Mouse (Mus musculus) layer of hippocampus, adult 18-20 months (tissue): ENCODE measurements around the gene D10Jhu81e. TPM values are rescaled to one million over a fixed set of nuclear protein-coding genes. Genes with fewer than 3 reads are reported as not detected.
A peak's percentile ranks its signal among the peaks of the same experiment; 100 is the strongest.

Source experiments
- DNase-seq, 2 experiments: peaks; one replicate each; pipeline ENCODE4 v3.0.0; 2022; ENCODE audit warnings: low spot score in 2 of 2
- total RNA-seq, 2 experiments: library from RNA; stranded (reverse); gene quantifications; 2 replicates each; pipeline ENCODE4 v1.2.3; 2021

D10Jhu81e gene
- total RNA-seq, 2 experiments from 2014 or later: 129 to 132 TPM

DNA sequence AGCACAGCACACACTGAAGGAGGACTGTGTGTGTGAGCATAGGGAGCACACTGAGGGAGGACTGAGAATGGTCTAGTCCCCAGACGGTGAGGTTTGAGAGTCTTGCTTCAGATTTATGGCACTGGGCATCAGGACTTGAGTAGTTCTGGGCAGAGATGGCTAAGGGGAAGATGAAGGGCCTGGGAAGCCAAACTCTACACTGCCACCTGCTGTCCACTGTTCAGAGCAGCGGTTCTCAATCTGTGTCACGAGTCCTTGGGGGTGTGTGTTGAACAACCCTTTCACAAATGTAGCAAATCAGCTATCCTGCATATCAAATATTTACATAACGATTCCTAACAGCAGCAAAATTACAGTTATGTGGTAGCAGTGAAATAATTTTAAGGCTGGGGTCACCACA is 5.7 kb downstream of the D10Jhu81e start:
- peak; percentile 52 to 75 for DNase-seq

DNA sequence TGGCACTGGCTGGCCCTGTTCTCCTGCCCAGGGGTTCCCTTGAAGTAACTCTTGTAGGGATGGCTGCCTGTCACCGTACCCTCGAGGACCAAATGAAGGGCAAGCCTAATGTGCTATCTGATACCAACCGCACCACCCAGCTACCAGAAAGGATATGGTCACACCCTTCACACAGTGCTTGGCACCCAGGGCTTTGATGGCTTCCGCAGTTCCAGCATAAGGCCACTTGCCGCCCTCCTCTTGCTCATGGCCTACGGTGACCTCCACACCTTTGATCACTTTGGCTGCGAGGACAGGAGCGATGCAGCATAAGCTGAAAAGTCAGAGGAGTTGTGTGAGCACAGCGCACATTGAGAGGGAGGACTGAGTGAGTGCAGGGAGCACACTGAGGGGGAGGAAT is 6.3 kb downstream of the D10Jhu81e start:
- DNase-seq: no peak

DNA sequence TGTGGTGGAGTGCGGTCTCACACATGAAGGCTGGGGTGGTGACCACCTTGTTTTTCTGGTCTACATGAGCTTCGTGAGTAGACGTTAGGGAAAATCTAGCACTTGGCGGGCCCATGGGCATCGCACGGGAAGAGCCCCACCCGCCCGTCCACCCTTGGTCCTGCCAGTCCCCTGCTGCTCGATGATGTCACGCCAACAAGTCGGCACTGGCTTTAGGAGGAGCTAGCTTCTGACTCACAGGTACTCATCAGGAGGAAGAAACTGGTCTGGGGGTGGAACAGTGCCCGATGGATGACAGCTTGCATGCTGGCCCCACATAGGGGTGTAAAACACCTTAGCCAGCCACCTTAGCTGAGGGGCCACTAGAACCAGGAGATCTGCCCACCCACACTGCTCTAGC is 6.9 kb downstream of the D10Jhu81e start:
- DNase-seq: no peak

DNA sequence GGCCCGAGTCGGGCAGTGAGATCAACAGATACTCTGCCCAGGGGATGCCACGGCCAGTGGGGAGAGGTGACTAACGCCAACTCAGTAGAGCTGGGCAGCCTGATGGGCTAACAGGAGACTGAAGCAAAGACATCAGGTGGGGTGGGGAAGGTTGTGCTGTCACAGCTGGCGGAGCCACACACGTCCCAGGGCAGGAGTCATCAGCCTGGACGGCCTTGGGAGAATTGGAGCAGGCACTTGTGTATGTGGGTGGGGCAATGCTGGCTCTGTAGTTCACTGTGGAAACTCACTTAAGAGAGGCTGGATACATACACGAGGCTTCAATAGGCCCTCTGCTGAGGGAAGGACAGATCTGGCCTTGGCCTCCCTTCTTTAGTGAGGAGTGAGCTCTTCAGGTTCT is 8.5 kb downstream of the D10Jhu81e start:
- no peak for DNase-seq

DNA sequence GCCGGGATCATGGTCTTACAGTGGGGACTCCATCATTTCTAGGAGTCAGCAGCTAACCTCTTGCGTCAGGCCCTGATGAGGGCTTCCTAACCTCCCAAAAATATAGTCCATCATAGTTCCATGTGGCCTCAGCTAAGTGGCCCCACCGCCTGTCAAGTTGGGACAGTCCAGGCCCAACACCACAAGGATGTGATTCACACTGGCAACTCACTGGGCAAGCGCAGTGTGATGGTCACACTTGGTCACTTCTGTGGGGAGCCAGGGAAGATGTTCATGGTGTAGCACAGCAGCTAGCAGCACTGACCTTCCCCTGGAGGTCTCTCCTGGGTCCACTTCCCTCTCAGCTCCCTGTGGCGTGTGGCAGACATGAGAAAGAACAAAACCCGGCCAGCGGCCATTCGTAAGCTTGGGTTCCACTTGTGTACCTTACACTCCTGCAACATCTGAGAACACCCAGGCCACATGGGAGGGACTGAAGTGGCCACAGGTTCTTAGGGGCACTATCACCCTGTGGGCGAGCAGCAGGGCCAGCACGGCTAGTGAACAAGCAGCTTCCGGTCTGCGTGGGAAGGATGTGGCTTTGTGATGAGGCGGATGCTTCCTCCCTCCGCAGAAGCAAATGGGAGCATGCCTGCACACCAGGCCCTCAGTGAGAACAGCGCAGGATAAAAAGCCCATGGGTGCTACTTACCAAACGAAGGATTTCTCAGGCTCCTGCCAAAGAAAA is 9.1 kb downstream of the D10Jhu81e start:
- no peak for DNase-seq

DNA sequence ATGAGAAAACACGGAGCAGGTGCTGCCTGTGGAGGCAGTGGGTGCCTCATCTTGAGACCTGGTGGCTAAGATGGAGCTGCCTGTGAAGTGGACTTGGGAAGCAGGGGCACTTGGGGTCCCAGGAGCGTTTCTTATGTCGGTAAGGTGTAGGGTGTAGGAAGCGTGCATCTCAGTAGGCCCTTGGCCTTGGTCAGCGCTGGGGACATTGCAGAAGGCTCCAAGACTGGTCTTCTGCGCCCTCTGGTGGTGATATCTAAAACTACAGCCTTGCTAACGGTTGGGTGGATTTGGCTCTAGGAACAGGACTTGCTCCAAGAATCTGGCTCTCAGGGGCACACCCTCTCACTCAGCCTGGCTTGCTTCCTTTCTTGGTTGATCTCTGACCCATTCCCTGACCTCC is 9.7 kb downstream of the D10Jhu81e start:
- DNase-seq: peak; percentile 75 to 90

DNA sequence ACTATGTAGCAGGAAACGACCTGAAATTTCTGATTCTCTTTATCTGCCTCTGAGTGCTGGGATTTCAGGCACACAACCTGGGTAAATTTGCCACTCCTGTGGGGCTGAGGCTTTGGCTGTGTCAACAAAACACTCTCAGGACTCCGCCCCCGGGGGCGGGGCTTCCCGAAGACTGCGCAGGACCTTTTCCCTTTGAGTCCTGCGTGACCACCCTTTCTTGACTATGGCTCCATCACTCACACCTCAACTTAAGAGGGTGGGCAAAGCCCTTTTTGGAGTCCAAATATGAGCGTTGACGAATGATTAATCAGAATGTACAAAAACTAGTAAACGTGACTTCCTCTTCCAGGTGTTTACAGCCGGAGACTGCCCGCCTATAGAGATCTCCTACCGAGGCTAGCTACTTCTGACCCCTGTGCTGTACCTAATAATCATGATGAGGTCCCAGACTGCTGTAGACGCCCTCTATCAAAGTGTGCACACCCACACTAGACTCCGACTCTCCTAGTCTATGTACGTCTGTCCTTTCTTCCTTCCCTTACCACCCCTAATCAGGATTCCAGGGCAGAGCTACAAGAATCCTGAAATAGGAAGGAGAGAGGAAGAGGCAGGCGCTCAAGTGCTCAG is 10.2 kb downstream of the D10Jhu81e start:
- peak in 1 of 2 experiments; percentile 72 for DNase-seq

DNA sequence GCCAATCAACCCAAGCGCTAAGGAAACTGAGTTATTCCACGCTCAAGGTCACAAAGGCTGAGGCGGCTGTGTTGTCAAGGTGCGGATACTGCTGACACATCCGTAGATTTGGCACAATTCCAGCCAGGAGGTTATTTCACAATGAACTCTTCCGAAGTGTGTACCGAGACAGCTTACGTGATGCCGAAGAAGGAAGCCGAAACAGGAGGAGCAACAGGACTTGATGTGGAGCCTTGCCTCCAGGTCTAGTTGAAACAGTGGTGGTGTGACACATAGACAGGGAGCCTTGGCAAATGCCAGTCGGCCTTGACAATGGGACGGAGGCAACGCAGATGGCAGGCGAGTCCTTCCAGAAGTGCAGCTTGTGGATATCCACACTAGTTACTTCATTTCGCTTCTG is 11.5 kb downstream of the D10Jhu81e start:
- no peak for DNase-seq

DNA sequence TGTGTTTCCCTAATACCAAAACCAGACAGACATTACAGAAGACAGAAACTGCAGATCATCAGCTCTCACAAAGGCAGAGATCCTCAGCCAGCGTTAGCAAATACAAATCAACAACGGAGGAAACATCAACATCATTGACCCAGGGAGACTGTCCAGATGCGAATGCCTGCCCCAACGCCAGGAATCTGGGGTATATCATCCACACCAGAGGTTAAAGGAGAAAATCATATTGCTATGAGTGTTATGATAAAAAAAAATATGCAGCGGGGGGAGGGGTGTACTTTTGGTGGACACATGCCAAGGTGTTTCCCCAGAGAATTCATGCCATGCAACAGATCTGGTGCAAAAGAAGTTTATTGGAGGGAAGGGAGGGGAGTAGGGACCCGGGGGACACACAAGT is 12.7 kb downstream of the D10Jhu81e start:
- no peak for DNase-seq

DNA sequence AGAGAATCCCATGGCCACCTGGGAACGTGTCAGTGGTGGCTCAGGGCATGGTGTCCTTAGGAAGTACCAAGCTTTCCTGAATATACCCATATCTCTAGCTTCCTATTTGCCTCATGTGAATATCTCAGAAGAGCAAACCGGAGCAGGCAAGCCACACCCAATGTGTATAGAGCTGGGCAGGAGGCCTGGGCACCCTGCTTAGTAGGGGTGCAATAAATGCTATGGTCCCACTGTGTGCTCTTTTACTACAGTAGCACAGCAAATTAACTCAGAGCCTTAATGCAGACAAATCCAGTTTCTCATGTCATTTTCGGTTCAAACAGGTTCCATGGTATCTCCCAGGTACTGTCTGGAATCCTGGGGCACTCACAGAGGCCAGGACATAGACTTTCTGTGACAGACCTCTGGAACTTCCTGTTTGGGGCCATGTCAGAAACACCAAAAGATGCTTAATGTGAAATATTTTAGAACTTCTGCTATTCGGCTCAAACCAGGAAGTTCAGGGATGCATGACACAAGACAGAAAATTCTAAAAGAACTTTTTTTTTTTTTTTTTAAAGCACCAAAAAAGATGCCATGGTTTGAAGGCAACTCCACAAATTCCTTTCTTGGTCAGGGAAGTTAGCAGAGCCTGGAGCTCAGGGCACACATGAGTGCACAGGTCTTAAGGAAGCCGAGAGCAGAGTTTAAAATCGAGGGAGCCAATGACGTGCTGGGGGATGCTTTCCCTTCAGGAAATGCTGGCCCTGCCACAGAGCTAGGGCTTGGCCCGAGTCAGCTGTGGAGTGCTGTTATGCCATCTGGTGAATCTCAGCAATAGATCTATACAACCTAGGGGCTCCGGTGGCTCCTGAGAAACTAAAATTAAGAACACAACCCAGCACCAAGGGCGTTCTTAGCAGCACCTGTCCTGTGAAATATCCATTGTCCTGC is 20.5 kb downstream of the D10Jhu81e start:
- DNase-seq: no peak

DNA sequence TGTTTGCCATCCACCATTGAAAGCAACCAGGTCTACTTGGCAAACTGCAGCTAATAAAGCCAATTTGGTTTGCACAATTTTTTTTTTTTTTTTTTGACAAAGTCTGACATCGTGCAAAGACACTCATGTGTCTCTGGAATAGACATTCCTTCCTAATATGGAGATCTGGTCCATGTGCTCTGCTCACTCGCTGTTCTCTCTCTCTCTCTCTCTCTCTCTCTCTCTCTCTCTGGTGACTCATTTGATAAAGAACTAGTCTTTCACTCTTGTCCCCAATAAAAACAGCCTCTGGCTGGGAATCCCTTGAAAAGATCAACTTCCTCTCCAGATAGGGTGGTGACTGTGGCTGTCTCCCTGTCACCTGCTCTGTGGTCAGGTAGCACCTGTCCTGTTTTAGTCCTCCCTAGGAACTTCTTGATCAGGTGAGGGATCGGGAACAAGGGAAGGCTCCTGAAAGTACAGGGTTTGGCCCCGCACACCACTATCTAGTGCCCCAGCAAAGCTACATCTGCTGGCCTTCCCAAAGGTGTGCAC is 21.6 kb downstream of the D10Jhu81e start:
- DNase-seq: no peak

DNA sequence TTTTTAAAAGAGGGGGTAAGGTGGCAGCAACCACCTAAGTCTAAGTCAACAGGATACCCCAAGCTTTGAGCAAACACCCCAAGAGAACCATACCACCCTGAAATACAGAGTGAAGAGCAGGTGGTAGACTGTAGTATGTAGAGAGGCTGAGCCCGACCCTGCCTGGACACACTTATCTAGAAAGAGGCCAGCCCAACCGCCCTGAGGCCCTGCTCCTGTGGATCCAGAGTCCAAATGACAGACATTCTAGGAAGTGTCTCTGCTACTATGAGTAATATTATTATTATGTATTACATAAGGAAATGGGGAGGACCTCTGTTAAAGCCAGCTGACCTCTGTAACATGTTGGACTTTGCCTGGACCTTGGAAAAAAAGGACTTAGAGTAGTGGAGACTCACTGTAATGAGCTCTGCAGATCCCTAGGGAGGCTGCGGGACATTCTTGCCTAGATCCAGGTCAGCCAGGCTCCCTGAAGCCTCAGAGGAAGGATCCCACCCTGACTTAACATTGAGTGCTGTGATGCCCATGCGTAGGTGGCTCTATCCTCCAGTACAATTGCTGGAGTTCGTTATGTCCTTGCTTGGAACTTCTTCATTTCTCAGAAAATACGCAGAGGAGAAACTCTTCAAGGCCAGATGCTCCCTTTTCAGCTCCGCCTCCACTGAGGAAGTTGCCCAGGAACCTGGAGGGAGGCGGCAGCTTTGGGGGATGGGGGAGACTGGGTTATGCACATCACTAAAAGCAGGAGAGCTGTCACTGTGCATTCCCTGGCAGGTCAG is 25.7 kb downstream of the D10Jhu81e start:
- DNase-seq: peak; percentile 59 to 66

DNA sequence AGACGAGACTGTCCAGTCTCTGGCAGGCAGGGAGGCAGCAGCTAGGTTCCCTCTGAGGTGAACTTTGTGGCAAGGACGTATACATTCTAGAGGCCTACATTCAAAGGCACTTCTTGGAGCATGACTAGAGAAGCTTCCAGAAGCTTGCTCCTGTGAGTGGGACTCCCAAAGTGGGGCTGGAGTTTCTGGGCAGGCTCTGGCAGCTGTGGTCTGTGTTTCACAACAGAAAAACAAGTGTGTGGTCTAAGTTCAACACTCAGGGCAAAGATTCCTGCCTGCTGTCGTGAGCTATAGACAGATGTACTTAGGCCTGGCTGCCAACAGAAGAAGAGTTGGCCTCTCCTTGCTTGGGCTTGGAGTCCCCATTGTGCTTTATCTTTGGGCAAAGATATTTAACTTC is 28.7 kb downstream of the D10Jhu81e start:
- DNase-seq: no peak

DNA sequence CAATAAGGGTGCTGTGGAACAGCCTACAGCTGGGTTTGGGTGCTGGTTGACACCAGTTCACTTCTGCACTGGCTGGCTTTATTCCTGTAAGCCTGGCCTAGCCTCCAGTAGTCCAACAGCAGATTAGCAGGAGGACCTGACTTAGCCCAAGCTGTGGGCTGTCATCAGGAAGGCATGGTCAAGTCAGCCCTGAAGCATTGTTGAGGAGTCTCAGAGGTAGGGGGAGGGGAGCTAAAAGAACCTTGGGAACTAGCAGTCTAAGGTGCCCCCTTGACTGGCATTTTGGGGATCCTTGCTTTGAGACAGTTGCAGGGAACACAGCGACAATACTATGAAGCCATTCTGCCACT is 29.4 kb downstream of the D10Jhu81e start:
- no peak for DNase-seq

DNA sequence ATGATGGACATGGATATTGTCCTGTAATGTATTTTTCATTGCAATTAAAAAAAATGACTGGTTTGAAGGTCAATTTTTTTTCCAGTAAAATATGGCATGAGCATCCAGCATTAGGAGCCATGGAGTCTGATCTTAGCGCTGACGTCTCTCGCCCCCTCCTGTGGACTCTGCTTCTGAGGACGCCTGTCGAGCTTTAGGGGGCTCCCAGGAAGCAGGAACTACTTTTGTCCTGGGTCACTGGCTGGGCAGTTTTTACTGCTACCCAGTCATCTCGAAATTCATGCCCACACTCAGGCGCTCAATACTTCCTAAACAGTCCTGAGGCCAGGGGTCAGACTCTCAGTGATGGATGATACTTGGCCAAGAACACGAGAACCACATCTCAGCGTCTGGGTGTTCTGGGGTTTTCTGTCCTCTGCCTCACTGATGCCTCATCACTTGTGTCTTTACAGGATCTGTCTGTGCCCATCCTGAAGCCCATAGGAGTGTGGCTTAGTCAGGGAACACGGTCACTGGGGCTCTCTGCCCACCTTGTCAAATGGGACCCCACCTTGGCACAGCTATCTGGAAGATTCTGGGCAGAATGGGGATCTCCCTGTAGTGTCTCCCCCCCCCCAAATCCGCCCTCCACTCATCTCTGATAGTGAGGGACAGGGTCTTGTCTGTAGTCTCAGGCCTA is 29.9 kb downstream of the D10Jhu81e start:
- no peak for DNase-seq

DNA sequence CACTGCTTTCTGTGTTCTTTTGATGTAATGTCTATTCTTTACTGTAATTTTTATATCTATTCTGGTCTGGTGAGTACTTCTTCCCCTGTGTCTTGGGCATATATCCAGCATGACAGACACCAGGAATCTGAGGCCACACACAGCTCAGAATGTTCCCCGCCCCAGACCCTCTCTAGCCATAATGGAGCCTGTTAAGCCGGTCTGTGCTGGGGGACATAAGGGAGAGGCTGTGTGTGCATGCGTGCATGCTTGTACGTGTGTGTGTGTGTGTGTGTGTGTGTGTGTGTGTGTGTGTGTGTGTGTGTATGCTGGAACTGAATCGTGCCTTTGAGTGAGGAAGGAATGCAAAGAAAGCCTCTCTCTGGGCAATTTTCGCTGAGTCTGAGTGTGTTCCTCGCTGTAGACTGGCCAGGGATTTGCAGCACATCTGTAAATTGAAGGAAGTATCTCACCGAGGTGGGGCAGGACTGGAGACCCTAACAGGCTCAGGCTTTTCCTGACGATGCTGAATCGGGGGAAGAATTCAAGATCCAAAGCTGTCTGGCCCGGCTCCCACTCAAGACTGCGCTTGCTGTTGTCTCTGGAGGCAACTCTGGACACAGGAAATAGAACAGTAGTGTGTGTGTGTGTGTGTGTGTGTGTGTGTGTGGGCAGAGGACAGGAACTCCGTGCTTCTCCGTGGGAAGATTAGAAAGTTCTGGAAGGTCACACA is 30.6 kb downstream of the D10Jhu81e start:
- DNase-seq: no peak

DNA sequence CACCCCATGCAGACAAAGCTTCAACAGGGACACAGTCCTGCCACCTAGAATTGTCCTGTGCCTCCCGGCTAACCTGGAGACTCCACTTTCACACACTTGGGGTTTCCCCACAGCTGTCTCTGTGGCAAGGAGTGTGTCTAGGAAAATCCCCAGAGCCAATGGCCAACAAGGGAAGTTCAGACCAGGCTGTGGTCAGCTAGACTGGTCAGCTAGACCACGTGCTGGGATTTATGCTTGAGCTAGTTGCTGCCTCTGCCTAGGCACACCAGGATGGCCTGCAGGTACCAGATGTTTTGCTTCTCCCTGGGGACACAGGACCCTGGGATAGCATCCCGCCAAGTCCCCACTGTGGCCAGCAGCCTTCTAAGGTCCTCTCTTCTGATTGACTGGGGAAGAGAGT is 32.4 kb downstream of the D10Jhu81e start:
- DNase-seq: no peak

DNA sequence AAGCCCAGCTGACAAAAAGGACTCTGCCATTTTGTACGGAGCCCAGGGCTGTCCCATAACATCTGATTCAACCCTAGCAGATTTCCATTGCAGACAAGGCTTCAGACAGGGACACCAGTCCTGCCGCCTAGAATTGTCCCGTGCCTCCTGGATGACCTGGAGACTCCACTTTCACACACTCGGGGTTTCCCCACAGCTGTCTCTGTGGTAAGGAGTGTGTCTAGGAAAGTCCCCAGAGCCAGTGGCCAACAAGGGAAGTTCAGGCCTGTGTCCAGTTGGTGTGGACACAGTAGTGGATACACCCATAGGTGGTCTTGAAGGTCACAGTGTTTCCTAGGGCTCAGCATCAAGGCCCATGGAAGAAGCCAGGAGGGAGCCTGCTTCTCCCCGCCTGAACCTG is 33.6 kb downstream of the D10Jhu81e start:
- no peak for DNase-seq

DNA sequence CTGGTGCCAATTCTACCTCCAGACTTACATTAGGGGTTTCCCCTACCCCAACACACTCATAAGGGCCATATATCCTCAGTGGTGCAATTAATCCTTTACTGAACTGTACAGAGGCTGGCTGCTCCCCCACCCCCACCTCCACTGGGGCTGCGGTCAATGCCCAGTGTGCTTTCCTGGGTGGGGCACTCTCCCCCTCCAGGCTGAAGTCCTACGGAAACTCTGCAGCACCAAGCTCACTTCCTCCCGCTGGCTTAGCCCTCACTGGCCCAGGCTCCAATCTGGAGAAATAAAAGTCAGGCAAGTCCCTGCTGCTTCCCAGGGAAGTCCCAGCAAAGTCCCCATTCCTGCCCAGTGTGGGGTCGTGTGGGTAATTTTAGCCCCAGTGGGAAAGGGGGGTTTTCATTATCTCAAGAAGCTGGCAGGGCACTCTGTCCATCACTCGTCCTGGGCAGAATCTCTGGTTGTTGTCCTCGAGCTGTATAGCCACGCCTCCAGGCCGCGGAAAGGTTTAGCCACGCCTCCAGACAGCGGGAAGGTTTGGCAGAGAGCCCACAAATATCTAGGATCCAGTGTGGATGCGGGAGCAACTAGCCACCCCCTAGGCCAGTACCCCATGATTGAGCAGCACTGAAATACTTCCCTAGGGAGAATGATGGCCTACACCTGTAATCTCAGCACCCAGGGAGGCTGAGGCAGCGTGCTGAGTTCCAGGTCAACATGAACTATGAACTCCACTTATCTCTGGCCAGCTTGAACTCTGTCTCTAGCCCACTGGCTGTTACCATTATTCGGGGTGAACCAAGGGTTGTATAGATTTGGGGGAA is 34.4 kb downstream of the D10Jhu81e start:
- DNase-seq: no peak
